Mouse (Mus musculus) CH12.LX (cell line): ENCODE data around the gene Gpx4. TPM values are rescaled to one million over a fixed set of nuclear protein-coding genes. Genes with fewer than 3 reads are reported as not detected.

Experiments
- DNase-seq: peaks from one replicate; pipeline ENCODE4 v3.0.0-alpha.2; 2013; ENCODE audit errors: extremely low read depth
- H3K27ac ChIP-seq: 2 replicates; pipeline ENCODE4 v1.5.1; 2012; ENCODE audit warnings: low read depth, mild to moderate bottlenecking, control low read depth, moderate library complexity; ENCODE audit not compliant: insufficient read depth
- H3K27me3 ChIP-seq: replicated peaks from 2 replicates; pipeline ENCODE3; 2012; ENCODE audit warnings: inconsistent platforms
- H3K36me3 ChIP-seq, 2 experiments: replicated peaks in 1 of 2; 2 replicates each; pipeline versions ENCODE3 to v1.6.1; 2012; ENCODE audit warnings: inconsistent platforms in 1 of 2, low read length in 1 of 2, mild to moderate bottlenecking in 1 of 2, mixed read lengths in 1 of 2, moderate library complexity in 1 of 2; ENCODE audit not compliant: control insufficient read depth in 1 of 2, insufficient read depth in 1 of 2
- H3K4me1 ChIP-seq, 2 experiments: 2 replicates each; pipeline ENCODE4 v1.6.1; 2012; ENCODE audit warnings: inconsistent platforms in 1 of 2, moderate library complexity in 1 of 2; ENCODE audit not compliant: insufficient read depth in 2 of 2, control insufficient read depth in 1 of 2
- H3K4me2 ChIP-seq: 2 replicates; pipeline ENCODE4 v1.6.1; 2012; ENCODE audit warnings: low read depth, mild to moderate bottlenecking, control low read depth; ENCODE audit not compliant: poor library complexity, insufficient read depth, severe bottlenecking
- H3K4me3 ChIP-seq, 3 experiments: fragments of 150-350 bp in 1 of 3; sonication (generic) in 1 of 3; replicated peaks in 1 of 3; 2 replicates each; pipeline versions ENCODE3 to v1.5.1; 2011 to 2012; ENCODE audit warnings: low read depth in 2 of 3, low read length in 2 of 3, mild to moderate bottlenecking in 2 of 3, moderate library complexity in 2 of 3, control low read depth in 1 of 3, improper control_type of control experiment in 1 of 3, inconsistent platforms in 1 of 3, mixed read lengths in 1 of 3; ENCODE audit not compliant: poor library complexity in 1 of 3
- H3K79me2 ChIP-seq: replicated peaks from 2 replicates; pipeline ENCODE4 v1.6.1; 2012; ENCODE audit warnings: mild to moderate bottlenecking, moderate library complexity; ENCODE audit not compliant: control insufficient read depth, poor library complexity, insufficient read depth, severe bottlenecking; ENCODE audit errors: extremely low read depth
- H3K9ac ChIP-seq: 2 replicates; pipeline ENCODE4 v1.6.1; 2012; ENCODE audit warnings: low read depth, mild to moderate bottlenecking, control low read depth, moderate library complexity; ENCODE audit not compliant: insufficient read depth
- H3K9me3 ChIP-seq: replicated peaks from 2 replicates; pipeline ENCODE3; 2012; ENCODE audit warnings: low read length, inconsistent platforms, mixed read lengths
- CHD1 ChIP-seq: IDR thresholded peaks from 2 replicates; pipeline ENCODE4 v1.6.1; 2012; ENCODE audit warnings: low read depth, low read length, improper control_type of control experiment, inconsistent platforms
- ELF1 ChIP-seq: IDR thresholded peaks from 2 replicates; pipeline ENCODE4 v1.6.1; 2014; ENCODE audit warnings: low read depth, mild to moderate bottlenecking, inconsistent platforms, low read length, improper control_type of control experiment
- EP300 ChIP-seq: IDR thresholded peaks from 2 replicates; pipeline ENCODE4 v1.6.1; 2011; ENCODE audit warnings: low read length, improper control_type of control experiment
- ETS1 ChIP-seq: conservative IDR thresholded peaks from 2 replicates; pipeline ENCODE4 v1.6.1; 2012; ENCODE audit warnings: low read depth, mild to moderate bottlenecking, inconsistent platforms, low read length, improper control_type of control experiment, moderate library complexity
- MAFK ChIP-seq: IDR thresholded peaks from 2 replicates; pipeline ENCODE4 v1.6.1; 2011; ENCODE audit warnings: low read length, improper control_type of control experiment; ENCODE audit not compliant: insufficient replicate concordance
- MAX ChIP-seq: IDR thresholded peaks from 2 replicates; pipeline ENCODE4 v1.6.1; 2011; ENCODE audit warnings: low read length, improper control_type of control experiment
- MEF2A ChIP-seq: IDR thresholded peaks from 2 replicates; pipeline ENCODE4 v1.6.1; 2014; ENCODE audit warnings: low read depth, mild to moderate bottlenecking, inconsistent platforms, low read length, improper control_type of control experiment, borderline replicate concordance
- MYC ChIP-seq: IDR thresholded peaks from 2 replicates; pipeline ENCODE4 v1.6.1; 2011; ENCODE audit warnings: low read depth, mild to moderate bottlenecking, improper control_type of control experiment, low read length
- RAD21 ChIP-seq: IDR thresholded peaks from 2 replicates; pipeline ENCODE4 v1.6.1; 2011; ENCODE audit warnings: low read depth, mild to moderate bottlenecking, low read length, improper control_type of control experiment, moderate library complexity
- TBP ChIP-seq: conservative IDR thresholded peaks from 2 replicates; pipeline ENCODE4 v1.6.1; 2011; ENCODE audit warnings: low read depth, low read length, improper control_type of control experiment
- TCF12 ChIP-seq: IDR thresholded peaks from 2 replicates; pipeline ENCODE4 v1.6.1; 2014; ENCODE audit warnings: low read depth, mild to moderate bottlenecking, inconsistent platforms, low read length, improper control_type of control experiment
- ZC3H11A ChIP-seq: IDR thresholded peaks from 2 replicates; pipeline ENCODE4 v1.6.1; 2012; ENCODE audit warnings: low read depth, mild to moderate bottlenecking, inconsistent platforms, low read length, improper control_type of control experiment
- ZNF384 ChIP-seq: IDR thresholded peaks from 2 replicates; pipeline ENCODE4 v1.6.1; 2012; ENCODE audit warnings: low read depth, low read length, improper control_type of control experiment, inconsistent platforms
- dilution Hi-C: fragments of 300-500 bp; cut with MboI; formaldehyde crosslinking; loops from 2 replicates; pipeline ENCODE4 v1.14.3; 2020; ENCODE audit warnings: low sequenced_read_pairs; ENCODE audit not compliant: extremely low pct_unique_long_range_greater_than_20kb, extremely low pct_ligation_motif_present
- in situ Hi-C: fragments of 300-500 bp; cut with MboI; formaldehyde crosslinking; loops from 3 replicates; pipeline ENCODE4 v1.14.3; 2019; ENCODE audit warnings: low sequenced_read_pairs, low pct_ligation_motif_present, low pct_unique_long_range_greater_than_20kb, mixed read lengths
- polyA plus RNA-seq: library from polyadenylated mRNA; unstranded; fragments of >175 nt; gene quantifications from 2 replicates; pipeline ENCODE4 v1.2.1, GENCODE M21; 2012; ENCODE audit warnings: low read depth; ENCODE audit not compliant: insufficient read length
- total RNA-seq, 2 experiments: library from RNA; depleted of rRNA; stranded (reverse); fragments of 300-350 nt in 1 of 2; fragments of >200 nt in 1 of 2; gene quantifications; 2 replicates each; pipeline ENCODE4 v1.2.3; 2012 to 2014

Gene Gpx4
- total and polyA plus RNA-seq, 3 experiments = 332 to 459 (median 386) TPM

DNA sequence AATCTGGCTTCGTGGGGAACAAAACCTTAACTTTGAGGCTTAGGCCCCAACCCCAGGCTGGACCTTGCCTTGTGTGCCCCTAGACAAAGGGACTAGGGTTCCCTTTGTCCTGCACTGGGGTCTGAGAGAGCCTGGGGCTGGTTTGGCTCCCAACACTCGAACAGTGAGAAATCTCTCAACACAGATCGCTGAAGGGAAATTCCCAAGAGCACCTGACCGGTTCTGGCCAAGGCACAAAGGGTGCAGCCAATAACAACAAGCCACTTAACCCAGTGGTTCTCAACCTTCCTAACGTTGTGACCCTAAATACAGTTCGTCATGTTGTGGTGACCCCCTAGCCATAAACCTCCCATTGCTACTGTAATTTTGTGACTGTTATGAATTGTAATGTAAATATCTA, 3.3 kb downstream of the Gpx4 start (continued):
- TF ChIP-seq MYC (no peak), EP300 (peak; percentile 47; the same call in 1 of the 2 replicates), TBP (peak; percentile 71; the same call in 1 of the 2 replicates), MAFK (no peak), TCF12 (peak; percentile 58), MAX (peak; percentile 32)

DNA sequence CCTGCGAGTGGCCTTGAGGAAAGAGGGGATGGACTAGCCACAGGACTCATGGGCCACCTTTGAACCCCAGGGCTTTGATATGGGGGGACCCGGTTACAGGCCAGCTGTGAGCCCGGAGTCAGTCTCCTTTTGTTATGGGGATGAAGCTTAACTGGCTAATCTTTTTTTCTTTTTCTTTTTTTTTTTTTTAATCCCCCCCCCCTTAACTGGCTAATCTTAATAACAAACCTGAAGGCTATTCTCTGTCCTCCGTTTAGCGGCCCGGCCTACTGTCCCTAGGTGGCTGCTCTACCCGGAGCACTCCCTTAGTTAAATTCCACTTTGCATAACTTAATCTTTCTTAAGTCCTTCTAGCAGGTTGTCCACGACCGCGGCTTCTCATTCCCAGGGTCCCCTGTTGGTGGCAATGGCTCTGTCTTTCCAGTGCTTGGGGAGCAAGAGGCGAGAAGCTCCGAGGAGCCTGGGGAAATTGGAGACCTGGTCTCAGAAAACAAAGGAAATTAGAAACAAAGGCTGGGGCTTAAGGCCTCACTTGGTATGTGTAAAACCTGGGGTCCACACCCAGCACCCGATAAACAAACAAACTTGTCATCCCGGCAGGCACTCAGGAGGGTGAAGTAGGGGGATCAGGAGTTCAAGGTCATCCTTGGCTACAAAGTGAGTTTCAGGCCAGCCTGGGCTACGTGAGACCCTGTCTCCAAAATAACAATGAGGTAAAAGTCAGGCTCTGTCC, 4.1 kb downstream of the Gpx4 start:
- TF ChIP-seq ELF1 (no peak), TCF12 (0 out of 2 replicates have a peak, but pooled peaks have one; percentile 21), MEF2A (no peak), TBP (no peak), ETS1 (no peak), CHD1 (0 out of 2 replicates have a peak, but pooled peaks have one; percentile 67), MAX (no peak), ZNF384 (peak; percentile 23; the same call in 1 of the 2 replicates)
- in situ Hi-C loops = no loop called here

DNA sequence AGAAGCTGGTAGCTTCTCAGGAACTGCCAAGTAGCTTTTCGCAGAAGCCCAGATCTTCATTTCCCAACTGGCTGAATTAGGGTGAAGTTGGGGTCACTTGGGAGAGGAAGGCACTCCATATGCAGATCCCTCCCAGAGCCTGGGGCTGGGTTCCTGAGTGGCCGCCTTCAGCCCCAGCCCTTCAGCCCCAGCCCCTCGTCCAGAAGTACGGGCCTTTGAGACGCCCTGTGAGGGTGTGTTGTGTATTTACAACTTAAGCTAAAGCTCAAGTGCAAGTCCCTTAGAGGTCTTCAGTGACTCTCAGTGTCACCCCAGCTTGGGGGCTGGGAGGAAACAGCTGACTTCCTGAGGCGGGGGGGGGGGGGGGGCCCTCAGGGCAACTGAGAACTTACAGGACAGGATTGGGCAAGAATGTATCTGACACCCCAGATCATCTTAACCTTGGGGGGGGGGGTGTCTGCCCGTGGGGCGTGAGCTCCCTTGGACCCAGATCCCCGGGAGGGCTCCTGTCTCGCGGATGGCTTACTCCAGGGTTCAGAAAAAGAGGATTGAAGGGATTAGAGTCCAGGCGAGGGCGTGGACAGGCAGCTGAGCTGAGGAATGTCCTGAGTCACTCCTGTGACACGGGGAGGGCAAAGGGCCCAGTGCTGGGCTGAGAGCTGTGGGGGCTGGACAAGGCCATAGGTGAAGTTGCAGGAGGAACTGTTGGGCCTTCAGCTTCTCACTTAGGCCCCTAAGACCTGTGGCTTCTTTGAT, 4.8 kb downstream of the Gpx4 start:
- no peak for DNase-seq
- Histone ChIP-seq H3K27ac (peak overlapping the region; percentile 77), H3K4me3 (no peak overlapping the region), H3K27me3 (no peaks in the 10 kb centered on the region), H3K4me1 (peaks cover 16 to 68% of the 10 kb centered on the region in 2 experiments), H3K9ac (peak overlapping the region; percentile 75), H3K79me2 (peaks cover 15% of the 10 kb centered on the region), H3K4me2 (no peak overlapping the region), H3K9me3 (no peaks in the 10 kb centered on the region), H3K36me3 (peaks cover 15 to 20% of the 10 kb centered on the region in 2 experiments)
- dilution Hi-C loops = no loop called here
- TF ChIP-seq ZC3H11A = no peak
- TF ChIP-seq RAD21 = no peak
- in situ Hi-C loops = no loop called here

More for the DNA sequence above, 4.1 kb downstream of the Gpx4 start:
- no peak overlapping the region for H3K4me3 ChIP-seq
- no peaks in the 10 kb centered on the region for H3K9me3 ChIP-seq
- no peaks in the 10 kb centered on the region for H3K27me3 ChIP-seq
- H3K9ac ChIP-seq = peak overlapping the region; percentile 75
- DNase-seq = no peak
- H3K4me1 ChIP-seq = peaks cover 16 to 63% of the 10 kb centered on the region in 2 experiments
- peaks cover 15% of the 10 kb centered on the region for H3K79me2 ChIP-seq
- H3K4me2 ChIP-seq = peak overlapping the region; percentile 60
- peaks cover 9 to 14% of the 10 kb centered on the region in 2 experiments for H3K36me3 ChIP-seq
- dilution Hi-C loops = no loop called here
- peak overlapping the region; percentile 92 for H3K27ac ChIP-seq
